Mouse (Mus musculus) MEL (cell line): ENCODE measurements at regions not wholly inside any gene's neighbourhood (a gene's known extent, or its start where the extent isn't known, plus 50 kb on each side); places are given as distances from the start of the nearest gene placed in this dataset.

Experiments
- CTCF ChIP-seq, 3 experiments: IDR thresholded peaks in 2 of 3; conservative IDR thresholded peaks in 1 of 3; 2 replicates each; pipeline ENCODE4 v1.5.1; 2011 to 2012; ENCODE audit warnings: low read length in 3 of 3, low read depth in 2 of 3, mild to moderate bottlenecking in 2 of 3, improper control_type of control experiment in 1 of 3, inconsistent platforms in 1 of 3, mixed read lengths in 1 of 3, moderate library complexity in 1 of 3; ENCODE audit not compliant: control insufficient read depth in 1 of 3, insufficient read depth in 1 of 3, poor library complexity in 1 of 3, severe bottlenecking in 1 of 3
- EP300 ChIP-seq, 2 experiments: IDR thresholded peaks; 2 replicates each; pipeline ENCODE4 v1.6.1; 2011; ENCODE audit warnings: improper control_type of control experiment in 2 of 2, low read length in 2 of 2, low read depth in 1 of 2, mild to moderate bottlenecking in 1 of 2
- KAT2A ChIP-seq: conservative IDR thresholded peaks from 2 replicates; pipeline ENCODE4 v1.6.1; 2012; ENCODE audit warnings: low read depth, low read length, improper control_type of control experiment, inconsistent platforms
- MAFK ChIP-seq: IDR thresholded peaks from 2 replicates; pipeline ENCODE4 v1.6.1; 2011; ENCODE audit warnings: low read depth, mild to moderate bottlenecking, low read length, improper control_type of control experiment, borderline replicate concordance
- MAX ChIP-seq: IDR thresholded peaks from 2 replicates; pipeline ENCODE4 v1.6.1; 2011; ENCODE audit warnings: low read length, improper control_type of control experiment
- POLR2A ChIP-seq, 2 experiments: IDR thresholded peaks; 2 replicates each; pipeline ENCODE4 v1.6.1; 2011 to 2012; ENCODE audit warnings: low read length in 2 of 2, mild to moderate bottlenecking in 2 of 2, control low read depth in 1 of 2, improper control_type of control experiment in 1 of 2, low read depth in 1 of 2, moderate library complexity in 1 of 2; ENCODE audit not compliant: control insufficient read depth in 1 of 2, insufficient read depth in 1 of 2, poor library complexity in 1 of 2

DNA sequence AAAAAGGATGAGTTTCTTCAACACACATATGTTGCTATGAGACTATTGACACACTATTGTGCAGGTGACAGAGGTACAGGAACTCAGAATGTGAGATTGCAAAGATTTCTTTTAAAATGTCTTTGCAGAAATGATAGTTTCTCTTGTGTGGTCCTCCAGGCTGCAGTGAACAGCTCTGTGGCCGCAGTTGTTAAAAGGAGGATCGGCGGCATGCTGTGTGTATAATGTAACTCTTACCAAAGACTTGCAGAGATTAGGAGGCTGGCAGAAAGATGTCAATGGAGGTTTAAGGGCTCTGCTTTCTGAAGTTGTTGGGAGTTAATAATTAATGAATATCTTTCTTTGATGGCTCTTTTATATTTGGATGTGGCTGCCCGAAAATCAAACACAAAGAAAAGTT lies 198.5 kb downstream of the Nr2f2 start:
- no peak for TF ChIP-seq CTCF (IDR thresholded peaks at IDR 0.05 in 2 of 3, conservative IDR thresholded peaks at IDR 0.05 in 1 of 3; ENCODE audit: control insufficient read depth in 1 of 3, insufficient read depth in 1 of 3, low read depth in 2 of 3, low read length in 3 of 3, poor library complexity in 1 of 3, severe bottlenecking in 1 of 3)
- no peak for TF ChIP-seq MAFK
- no peak for TF ChIP-seq POLR2A (IDR thresholded peaks at IDR 0.05; ENCODE audit: control insufficient read depth in 1 of 2, insufficient read depth in 1 of 2, low read depth in 1 of 2, low read length in 2 of 2, poor library complexity in 1 of 2)
- no peak for TF ChIP-seq KAT2A
- TF ChIP-seq MAX: no peak
- no peak for TF ChIP-seq EP300 (IDR thresholded peaks at IDR 0.05; ENCODE audit: low read depth in 1 of 2, low read length in 2 of 2)
